Mouse (Mus musculus) frontal cortex, adult (tissue): ENCODE data around the gene Selenop.
A peak's percentile ranks its signal among the peaks of the same experiment; 100 is the strongest.

Experiments used
- ATAC-seq: cut with Nextera tagmentation; 2 replicates; pipeline ENCODE4 v1.9.2; 2017; ENCODE audit warnings: mild to moderate bottlenecking, moderate library complexity, mixed read lengths; ENCODE audit not compliant: low TSS enrichment

The Selenop gene

GRCm38 (mm10) chr15:3270646-3271077 is 2.3 kb downstream of the Selenop start:
- ATAC-seq, result peak; percentile 79

DNA sequence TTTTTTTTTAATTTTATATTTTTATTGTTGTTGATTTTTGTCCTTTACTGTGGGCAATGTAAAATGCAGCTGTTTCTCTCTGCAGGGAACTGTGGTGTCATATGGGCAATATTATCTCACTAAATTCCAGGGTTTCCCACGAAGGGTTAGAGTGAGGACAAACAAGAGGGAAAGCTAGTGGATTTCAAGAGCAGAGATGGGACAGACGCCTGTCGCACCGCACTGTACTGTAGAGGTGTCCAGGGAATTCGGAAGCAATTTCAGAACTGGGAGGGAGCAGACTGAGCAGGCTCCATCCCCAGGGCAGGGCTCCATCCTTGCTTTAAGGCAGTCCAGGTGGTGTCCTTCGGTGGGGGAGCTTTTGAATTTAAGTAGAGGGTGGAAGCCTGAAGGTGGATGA is 2.9 kb downstream of the Selenop start:
- no peak for ATAC-seq

DNA sequence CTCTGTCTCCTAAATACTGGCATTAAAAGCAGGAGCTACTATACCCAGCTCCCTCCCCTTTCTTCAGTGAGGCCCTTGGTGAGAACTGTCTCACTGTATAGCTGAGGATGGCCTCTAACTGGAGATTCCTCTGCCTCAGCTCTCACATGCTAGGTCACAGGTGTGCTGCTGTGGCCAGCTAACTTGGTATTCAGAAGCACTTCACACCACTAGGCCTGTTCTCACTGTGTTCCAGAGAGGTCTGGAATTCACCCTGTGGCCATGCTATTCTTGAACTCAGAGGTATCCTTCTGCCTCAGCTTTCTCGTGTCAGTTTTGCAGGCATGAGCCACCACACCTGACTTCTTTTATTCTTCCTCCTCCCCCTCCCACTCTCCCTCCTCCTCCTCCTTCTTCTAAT is 4.8 kb downstream of the Selenop start:
- no peak for ATAC-seq

DNA sequence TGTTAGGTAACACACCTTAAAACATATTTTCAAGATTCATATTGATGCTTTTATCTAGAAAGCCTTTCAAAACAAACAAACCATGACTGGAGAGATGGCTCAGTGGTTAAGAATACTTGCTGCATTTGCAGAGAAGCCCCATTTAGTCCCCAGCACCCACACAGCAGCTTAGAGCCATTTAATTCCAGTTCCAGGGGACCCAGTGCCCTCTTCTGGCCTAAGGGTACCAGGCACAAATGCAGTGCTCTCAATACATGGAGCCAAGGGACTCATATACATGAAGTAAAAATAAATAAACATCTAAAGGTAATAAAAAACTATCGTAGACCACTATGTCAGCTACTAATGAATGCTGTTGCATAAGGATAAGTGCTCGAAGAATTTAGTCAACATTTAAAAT is 9.0 kb downstream of the Selenop start:
- ATAC-seq, result no peak

- ATAC-seq, result no peak
Measured at GRCm38 (mm10) chr15:3279242-3279641, 10.9 kb downstream of the Selenop start.

GRCm38 (mm10) chr15:3281216-3281615 is 12.9 kb downstream of the Selenop start:
- no peak for ATAC-seq

GRCm38 (mm10) chr15:3281737-3282136 is 13.4 kb downstream of the Selenop start:
- ATAC-seq, result no peak

GRCm38 (mm10) chr15:3286032-3286431 is 17.7 kb downstream of the Selenop start:
- ATAC-seq, result no peak

DNA sequence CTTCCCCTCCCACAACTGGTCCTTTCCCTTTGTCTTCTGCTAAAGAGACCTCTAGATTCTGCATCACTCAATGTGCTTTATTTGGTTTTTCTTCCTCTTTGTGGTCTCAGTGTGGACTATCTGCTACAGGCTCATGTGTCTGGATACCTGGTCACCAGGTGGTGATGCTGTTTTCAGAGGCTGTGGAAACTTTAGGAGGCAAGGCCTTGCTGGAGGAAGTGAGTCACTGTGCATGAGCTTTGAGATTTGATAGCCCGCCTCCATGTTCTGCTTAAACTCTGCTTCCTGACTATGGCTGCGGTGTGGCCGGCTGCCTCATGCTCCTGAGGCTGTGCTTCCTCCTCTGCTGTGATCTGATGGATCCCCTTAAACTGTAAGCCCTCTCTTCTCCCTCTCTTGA is 22.1 kb downstream of the Selenop start:
- no peak for ATAC-seq

- no peak for ATAC-seq
Measured at GRCm38 (mm10) chr15:3293477-3293876, 25.1 kb downstream of the Selenop start.

- ATAC-seq, result no peak
Measured at GRCm38 (mm10) chr15:3295986-3296385, 27.6 kb downstream of the Selenop start.

DNA sequence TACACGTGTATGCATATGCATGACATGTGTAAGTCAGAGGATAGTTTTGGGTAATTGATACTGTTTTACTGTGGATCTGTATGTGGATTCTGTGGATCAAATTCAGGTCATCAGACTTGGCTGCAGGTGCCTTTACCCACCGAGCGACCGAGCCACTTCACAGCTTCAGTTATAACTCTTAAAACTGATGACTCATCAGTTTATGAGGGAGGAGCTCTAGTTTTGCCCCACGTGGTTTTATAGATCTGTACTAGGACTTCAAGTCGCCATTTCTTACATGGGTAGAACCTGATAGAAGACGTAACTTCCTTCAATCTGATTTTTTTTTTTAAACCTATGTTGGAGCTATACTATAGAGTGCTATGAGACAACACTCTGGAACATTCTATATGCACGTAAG is 29.3 kb downstream of the Selenop start:
- no peak for ATAC-seq

DNA sequence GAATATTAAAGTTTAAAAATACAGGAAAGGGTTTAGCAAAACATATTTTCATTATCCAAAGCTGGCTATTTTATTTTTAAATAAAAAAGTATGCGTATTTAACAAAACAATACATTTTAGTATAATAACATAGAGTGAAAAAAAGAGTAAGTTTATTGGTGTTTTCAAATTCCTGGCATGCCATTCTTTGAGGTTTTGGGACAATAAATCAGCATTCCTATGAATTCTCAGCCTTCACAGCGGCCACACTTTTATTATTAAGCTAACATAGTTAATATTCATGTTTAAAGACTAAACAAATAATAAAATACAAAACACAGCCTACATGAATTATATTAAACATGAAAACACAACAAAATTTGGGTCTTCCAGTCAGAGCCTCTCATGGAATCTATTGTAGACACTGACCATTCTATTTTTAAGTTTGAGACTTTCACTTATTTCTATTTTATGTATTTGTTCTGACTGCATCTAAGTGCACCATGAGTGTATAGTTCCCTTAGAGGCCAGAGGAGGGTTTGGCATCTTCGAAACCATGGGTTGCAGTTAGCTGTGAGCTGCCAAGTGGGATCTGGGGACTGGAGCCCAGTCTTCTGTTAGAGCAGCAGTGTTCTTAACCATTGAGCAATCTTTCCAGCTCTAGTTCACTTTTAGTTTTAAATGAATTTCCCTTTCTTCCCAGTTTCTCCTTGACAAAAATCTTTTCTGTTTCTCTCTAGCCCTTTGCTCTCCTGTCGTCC is 32.2 kb downstream of the Selenop start:
- ATAC-seq, result no peak

GRCm38 (mm10) chr15:3303426-3303825 is 35.1 kb downstream of the Selenop start, which contains the start of gene Ccdc152:
Ccdc152 (minus strand) TSS chr15:3303526.
- ATAC-seq, result no peak

- no peak for ATAC-seq
Measured at GRCm38 (mm10) chr15:3309856-3310255, 41.5 kb downstream of the Selenop start.

- no peak; the same call in 1 of the 2 replicates for ATAC-seq
Measured at GRCm38 (mm10) chr15:3312937-3313336, 44.6 kb downstream of the Selenop start.

DNA sequence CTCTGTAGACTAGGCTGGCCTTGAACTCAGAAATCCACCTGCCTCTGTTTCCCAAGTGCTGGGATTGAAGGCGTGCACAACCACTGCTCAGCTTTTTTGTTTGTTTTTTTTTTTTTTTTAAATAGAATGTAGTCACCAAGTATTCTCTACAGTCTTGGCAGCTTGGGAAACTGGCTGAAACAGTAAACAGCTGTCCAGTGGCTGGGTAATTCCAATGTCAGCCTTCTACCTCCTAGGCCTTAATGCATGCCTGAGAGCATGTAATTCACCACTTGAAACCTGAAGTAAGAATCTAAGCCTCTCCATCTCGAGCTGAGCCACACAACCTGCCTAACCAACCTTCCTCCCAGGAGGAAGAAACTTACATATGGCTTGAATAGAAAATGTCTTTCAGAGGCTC is 48.3 kb downstream of the Selenop start:
- ATAC-seq, result no peak

GRCm38 (mm10) chr15:3319929-3320328 is 51.6 kb downstream of the Selenop start:
- ATAC-seq, result no peak

GRCm38 (mm10) chr15:3323041-3323440 is 54.7 kb downstream of the Selenop start:
- ATAC-seq, result no peak
